Mouse (Mus musculus) limb, embryonic 11.5 days (tissue): Measurements from ENCODE around the gene Mphosph9. TPM values are rescaled to one million over a fixed set of nuclear protein-coding genes. Genes with fewer than 3 reads are reported as not detected.

Source experiments
- ATAC-seq: fragments of 200-750 bp; cut with Nextera tagmentation; 2 replicates; pipeline ENCODE4 v1.8.0; 2017; ENCODE audit warnings: low read depth; ENCODE audit not compliant: insufficient number of reproducible peaks, low FRiP score, low TSS enrichment
- DNase-seq: peaks from one replicate; pipeline ENCODE4 v3.0.0-alpha.2; 2015; ENCODE audit warnings: low spot score
- H3K27ac ChIP-seq: fragments of 300-500 bp; sonication (generic); replicated peaks from 2 replicates; pipeline ENCODE4 v1.5.1; 2014; ENCODE audit warnings: low read depth, mild to moderate bottlenecking, low read length
- H3K27me3 ChIP-seq: fragments of 300-500 bp; sonication (generic); 2 replicates; pipeline ENCODE4 v1.6.1; 2014; ENCODE audit warnings: mild to moderate bottlenecking, low read length, mixed read lengths; ENCODE audit not compliant: control insufficient read depth, insufficient read depth
- H3K36me3 ChIP-seq: fragments of 300-500 bp; sonication (generic); 2 replicates; pipeline ENCODE4 v1.6.1; 2014; ENCODE audit warnings: mild to moderate bottlenecking, low read length, moderate library complexity, mixed read lengths; ENCODE audit not compliant: control insufficient read depth, insufficient read depth
- H3K4me1 ChIP-seq: fragments of 300-500 bp; sonication (generic); 2 replicates; pipeline ENCODE4 v1.6.1; 2014; ENCODE audit warnings: low read length, mixed read lengths; ENCODE audit not compliant: control insufficient read depth, insufficient read depth
- H3K4me2 ChIP-seq: fragments of 300-500 bp; sonication (generic); 2 replicates; pipeline ENCODE4 v1.6.1; 2014; ENCODE audit warnings: low read depth, mild to moderate bottlenecking, moderate library complexity; ENCODE audit not compliant: severe bottlenecking
- H3K4me3 ChIP-seq: fragments of 300-500 bp; sonication (generic); 2 replicates; pipeline ENCODE4 v1.5.1; 2014; ENCODE audit warnings: low read depth, low read length
- H3K9ac ChIP-seq: fragments of 300-500 bp; sonication (generic); 2 replicates; pipeline ENCODE4 v1.6.1; 2014; ENCODE audit warnings: mild to moderate bottlenecking, low read length
- H3K9me3 ChIP-seq: fragments of 300-500 bp; sonication (generic); 2 replicates; pipeline ENCODE4 v1.6.1; 2016; ENCODE audit warnings: low read length; ENCODE audit not compliant: control insufficient read depth
- WGBS: fragments of 180-500 bp; shearing (Covaris S2); extraction: QIAGEN DNeasy Blood & Tissue Kit; methylation state at CpG from one replicate; pipeline ENCODE4 v1.1.7; 2014; 5-methylcytosine and 5-hydroxymethylcytosine counted together
- polyA plus RNA-seq: library from polyadenylated mRNA; unstranded; fragments of >200 nt; fragmentation: Nextera tagmentation; extraction: Ambion mirVana; gene quantifications from 2 replicates; pipeline ENCODE4 v1.2.1, GENCODE M21; 2014

Gene Mphosph9
- polyA plus RNA-seq, 1 experiment from 2014 or later: 18.3 TPM

DNA sequence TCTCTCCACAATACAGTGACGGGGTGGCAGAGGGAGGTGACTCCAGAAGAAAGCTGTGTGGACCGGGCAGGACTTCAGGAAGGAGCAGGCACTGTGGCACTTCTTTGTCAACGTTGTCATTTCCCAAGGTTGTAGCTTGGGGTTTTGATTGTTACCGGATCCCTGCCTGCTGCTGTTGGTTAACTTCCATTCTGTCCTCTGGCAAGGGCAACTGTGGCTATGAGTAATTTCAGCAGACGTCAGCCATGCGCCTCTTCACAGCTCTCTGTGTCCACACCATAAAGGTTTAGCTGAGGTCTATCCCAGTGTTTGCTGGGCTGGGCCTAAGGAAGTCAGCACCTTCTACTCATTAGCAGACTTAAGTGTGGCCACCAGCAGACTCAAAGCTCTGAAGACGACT, 82.9 kb downstream of the Mphosph9 start:
- Histone ChIP-seq H3K9me3 (no peaks in the 10 kb centered on the region), H3K27ac (no peak overlapping the region), H3K4me1 (peaks cover 20% of the 10 kb centered on the region), H3K9ac (no peak overlapping the region), H3K27me3 (no peaks in the 10 kb centered on the region), H3K36me3 (no peaks in the 10 kb centered on the region), H3K4me2 (no peak overlapping the region), H3K4me3 (no peak overlapping the region)
- ATAC-seq: no peak
- no peak for DNase-seq
- WGBS: 87% methylated on average over 7 of the region's 7 CpGs

DNA sequence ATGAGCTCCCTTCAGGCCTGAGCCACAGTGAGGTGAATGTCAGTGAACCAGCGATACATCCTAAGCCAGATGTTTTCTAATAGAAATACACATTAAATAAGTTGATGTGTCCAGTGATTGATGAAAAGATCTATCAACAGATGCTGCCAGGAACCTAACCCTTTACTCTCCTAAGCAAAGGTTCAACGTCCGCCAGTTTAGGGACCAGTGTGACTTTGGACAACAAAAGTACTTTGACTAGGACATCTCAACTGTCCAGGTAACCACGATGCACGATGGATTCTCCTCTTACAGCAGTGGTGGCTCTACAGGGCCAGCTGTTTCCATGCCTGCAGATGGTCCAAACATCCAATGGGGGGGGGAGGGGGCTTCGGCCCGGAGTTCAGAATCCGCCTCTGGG, 83.3 kb downstream of the Mphosph9 start:
- 95% methylated on average over 8 of the region's 8 CpGs for WGBS

DNA sequence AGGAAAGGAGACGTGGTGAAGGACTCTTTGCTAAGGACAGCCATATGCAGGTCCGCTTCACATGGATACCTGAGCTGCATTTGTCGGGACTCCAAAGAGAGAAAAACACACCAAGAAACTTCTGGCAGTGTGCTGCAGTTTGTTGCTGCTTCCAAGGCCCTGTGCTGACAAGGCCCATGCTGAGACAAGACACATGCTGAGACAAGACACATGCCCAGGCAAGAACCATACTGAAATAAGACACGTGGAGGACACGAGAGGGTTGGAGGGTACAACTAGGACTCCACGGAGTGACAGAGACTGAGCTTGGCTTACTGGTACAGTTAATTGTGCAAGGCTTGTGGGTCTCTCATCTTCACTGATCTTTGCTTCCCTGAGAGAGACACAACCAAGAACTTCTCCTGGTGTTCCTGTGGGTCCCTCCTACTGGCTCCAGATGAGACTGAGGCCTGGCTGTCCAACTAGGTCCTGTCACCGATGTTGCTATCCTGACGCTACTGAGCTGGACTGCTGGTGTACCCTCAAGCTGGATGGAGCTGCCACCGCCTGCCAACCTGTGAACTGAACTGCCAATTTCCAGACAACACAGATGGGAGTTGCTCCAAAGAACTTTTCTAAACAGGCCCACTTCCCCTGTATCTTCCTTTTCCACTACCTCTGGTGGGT, 84.4 kb downstream of the Mphosph9 start:
- H3K9ac ChIP-seq: no peak overlapping the region
- ATAC-seq (no peak), DNase-seq (no peak)
- H3K4me1 ChIP-seq: peaks cover 15% of the 10 kb centered on the region
- WGBS: 88% methylated on average over 9 of the region's 9 CpGs
- no peaks in the 10 kb centered on the region for H3K27me3 ChIP-seq
- no peak overlapping the region for H3K4me2 ChIP-seq
- no peak overlapping the region for H3K27ac ChIP-seq
- H3K4me3 ChIP-seq: no peak overlapping the region
- no peaks in the 10 kb centered on the region for H3K36me3 ChIP-seq
- H3K9me3 ChIP-seq: no peaks in the 10 kb centered on the region

More for the DNA sequence above, 83.3 kb downstream of the Mphosph9 start:
- Histone ChIP-seq H3K36me3 (no peaks in the 10 kb centered on the region), H3K9me3 (no peaks in the 10 kb centered on the region), H3K27ac (no peak overlapping the region), H3K4me2 (no peak overlapping the region), H3K9ac (no peak overlapping the region), H3K4me3 (no peak overlapping the region), H3K27me3 (no peaks in the 10 kb centered on the region), H3K4me1 (peaks cover 20% of the 10 kb centered on the region)
- DNase-seq: no peak
- ATAC-seq: no peak

DNA sequence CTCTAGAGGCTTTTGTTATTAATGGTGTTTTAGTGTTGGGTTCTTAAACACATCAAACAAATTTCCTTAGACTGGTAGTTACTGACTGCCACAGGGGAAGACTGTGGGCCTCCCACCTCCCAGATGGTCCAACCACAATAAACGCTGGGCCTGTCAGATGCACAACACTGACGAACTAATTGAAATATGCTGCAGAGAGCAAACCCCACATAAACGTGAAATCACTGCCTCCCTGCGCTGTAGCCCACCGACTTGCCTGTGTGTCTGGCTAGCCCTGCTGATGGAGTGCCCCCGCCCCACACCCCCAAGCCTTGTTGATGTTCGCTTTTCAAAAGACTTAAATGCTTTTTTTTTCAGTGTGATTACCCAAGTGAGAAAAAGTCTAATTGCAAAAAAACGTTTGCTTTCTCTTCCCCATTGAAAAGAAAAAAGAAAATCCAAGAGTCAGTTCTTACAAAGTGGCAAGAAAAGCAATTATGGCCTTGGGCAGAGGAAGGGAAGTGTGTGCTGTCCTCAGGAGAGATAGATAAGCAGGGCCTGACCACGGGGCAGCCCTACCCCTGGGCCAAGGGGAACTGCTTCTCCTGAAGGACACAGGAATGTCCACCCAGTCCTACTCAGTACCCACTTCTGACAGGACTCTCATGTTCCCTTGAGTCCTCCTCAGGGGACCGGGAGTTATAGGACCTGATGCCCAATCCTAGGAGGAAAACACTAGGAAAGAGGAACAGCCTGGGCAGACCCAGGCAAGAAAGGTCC, 85.9 kb downstream of the Mphosph9 start:
- WGBS: 29% methylated on average over 10 of the region's 10 CpGs
- Histone ChIP-seq H3K4me3 (no peak overlapping the region), H3K27ac (no peak overlapping the region; the same call in 1 of the 2 replicates), H3K4me2 (no peak overlapping the region), H3K4me1 (peaks cover 15% of the 10 kb centered on the region), H3K9me3 (no peaks in the 10 kb centered on the region), H3K36me3 (no peaks in the 10 kb centered on the region), H3K27me3 (no peaks in the 10 kb centered on the region), H3K9ac (no peak overlapping the region)
- DNase-seq (peak; percentile 32), ATAC-seq (no peak)

DNA sequence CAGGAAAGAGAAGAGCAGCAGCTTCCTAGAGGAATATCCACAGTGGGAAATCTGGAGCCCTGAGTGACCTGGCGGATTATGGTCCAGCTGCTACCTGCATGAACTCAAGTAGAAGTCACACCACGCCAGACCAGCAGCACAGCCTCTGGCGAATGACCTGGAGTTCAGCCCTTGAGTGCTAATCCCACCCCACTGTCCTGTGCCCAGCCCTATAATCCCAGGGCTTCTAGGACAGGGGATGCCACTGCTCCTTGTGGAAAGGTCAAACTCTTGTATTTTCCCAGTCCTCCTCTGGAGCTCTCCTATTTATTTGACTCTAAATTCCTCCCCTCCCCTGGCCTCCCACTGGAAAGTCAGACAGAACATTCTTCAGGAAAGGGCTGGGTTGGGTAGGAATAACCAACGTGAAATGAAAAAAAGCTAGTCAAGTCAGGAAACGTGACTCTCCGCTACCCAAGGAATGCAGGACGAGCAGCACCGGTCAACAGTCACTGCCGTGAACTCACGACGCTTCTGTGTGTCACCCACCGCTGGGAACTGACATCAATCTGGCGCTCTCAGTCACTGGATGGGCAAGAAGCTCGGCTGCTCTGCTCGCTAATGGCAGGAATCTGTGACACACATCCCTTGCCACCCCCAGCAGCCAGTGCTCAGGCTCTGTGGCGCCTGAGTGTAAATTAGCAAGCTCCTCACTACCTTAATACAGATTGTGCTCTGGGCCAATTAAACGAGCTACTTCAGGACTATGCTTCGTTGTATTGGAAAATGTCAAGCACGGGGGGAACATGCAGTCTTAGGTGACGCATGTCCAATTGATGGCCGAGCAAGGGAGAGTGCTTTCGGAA, 86.7 kb downstream of the Mphosph9 start:
- peak; percentile 44; the same call in 1 of the 2 replicates for ATAC-seq
- H3K36me3 ChIP-seq: no peaks in the 10 kb centered on the region

DNA sequence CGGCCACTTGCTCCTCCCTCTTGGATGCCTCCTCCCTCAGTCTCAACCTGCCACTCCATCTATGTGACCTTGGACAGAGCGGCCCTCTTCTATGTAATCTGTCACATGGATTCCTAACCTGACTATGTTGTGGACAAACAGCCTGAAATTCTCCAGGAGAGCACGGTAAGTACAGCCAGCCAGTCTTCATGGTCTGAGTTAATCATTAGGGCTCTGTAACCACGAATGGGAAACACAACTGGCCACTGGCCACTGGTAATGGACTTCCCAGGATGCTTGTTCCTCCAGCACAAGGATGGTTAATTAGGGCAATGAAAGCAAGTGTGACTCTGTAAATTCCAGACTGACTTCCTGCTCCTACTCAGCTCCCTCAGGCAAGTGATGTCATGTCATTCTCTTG, 91.6 kb downstream of the Mphosph9 start:
- Histone ChIP-seq H3K36me3 (no peaks in the 10 kb centered on the region), H3K27ac (no peak overlapping the region), H3K4me1 (peaks cover 5% of the 10 kb centered on the region), H3K4me3 (no peak overlapping the region), H3K27me3 (no peaks in the 10 kb centered on the region), H3K9me3 (no peaks in the 10 kb centered on the region), H3K9ac (no peak overlapping the region), H3K4me2 (no peak overlapping the region)
- DNase-seq (no peak), ATAC-seq (no peak)
- WGBS: 66% methylated on average over 4 of the region's 4 CpGs

More for the DNA sequence above, 86.7 kb downstream of the Mphosph9 start:
- 14% methylated on average over 22 of the region's 22 CpGs for WGBS
- peaks cover 15% of the 10 kb centered on the region for H3K4me1 ChIP-seq
- H3K9me3 ChIP-seq: no peaks in the 10 kb centered on the region
- H3K27ac ChIP-seq: no peak overlapping the region; the same call in 1 of the 2 replicates
- peak overlapping the region; percentile 30; the same call in 1 of the 2 replicates for H3K4me2 ChIP-seq
- H3K27me3 ChIP-seq: no peaks in the 10 kb centered on the region
- H3K9ac ChIP-seq: no peak overlapping the region
- H3K4me3 ChIP-seq: no peak overlapping the region
- DNase-seq: peak; percentile 43

DNA sequence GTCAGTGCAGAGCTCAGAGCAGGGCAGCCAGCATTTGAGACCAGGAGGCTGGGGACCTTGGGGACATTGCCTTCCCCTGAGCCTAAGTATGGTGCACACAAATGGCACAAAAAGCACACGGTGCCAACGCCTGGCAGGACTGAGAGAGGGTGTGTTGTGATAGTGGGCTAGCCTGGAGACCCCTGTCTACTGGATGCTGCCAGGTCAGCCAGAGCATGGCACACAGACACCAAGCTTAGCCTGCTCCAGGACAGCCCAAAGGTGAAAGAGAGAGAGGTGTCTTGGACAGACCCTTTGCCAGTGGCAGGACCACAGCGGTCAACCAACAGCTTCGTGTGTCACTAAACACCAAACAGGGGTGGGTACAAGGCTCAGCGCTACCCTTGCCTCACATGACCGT, 93.0 kb downstream of the Mphosph9 start:
- Histone ChIP-seq H3K4me1 (no peaks in the 10 kb centered on the region), H3K27me3 (no peaks in the 10 kb centered on the region), H3K4me2 (no peak overlapping the region), H3K27ac (no peak overlapping the region), H3K9me3 (no peaks in the 10 kb centered on the region), H3K4me3 (no peak overlapping the region), H3K9ac (no peak overlapping the region), H3K36me3 (no peaks in the 10 kb centered on the region)
- ATAC-seq (no peak), DNase-seq (no peak)
- WGBS: 89% methylated on average over 6 of the region's 6 CpGs
